20 mouse cellular contexts compared by ENCODE assay signal in genomic region chr8:10169894-10170293, GRCm38 (mm10). TPM values are rescaled to one million over a fixed set of nuclear protein-coding genes. Genes with fewer than 3 reads are reported as not detected.
"Had no signal": no experiment of that assay in that cellular context is flagged by ENCODE, and none has a peak within 500 bp of the region (broad histone marks: within the 10 kb centered on the region; RNA-seq: fewer than 3 reads in every experiment).

No protein-coding gene starts in this region.

- H3K4me3 ChIP-seq: midbrain, embryonic 10.5 days; midbrain, embryonic 13.5 days; myocyte; neural tube, embryonic 13.5 days; neural tube, embryonic 15.5 days had no signal

- H3K4me2 ChIP-seq: lung, embryonic 14.5 days; midbrain, embryonic 13.5 days; neural tube, embryonic 13.5 days; neural tube, embryonic 15.5 days had no signal

- H3K9me3 ChIP-seq: midbrain, embryonic 10.5 days; midbrain, embryonic 13.5 days; neural tube, embryonic 13.5 days; neural tube, embryonic 15.5 days had no signal

- DNase-seq: lung, adult 18-20 months; lung, embryonic 14.5 days; lung, postnatal 10 days; lung, postnatal 4 days; retina, postnatal 1 day; right cerebral cortex, adult 18-20 months; right cerebral cortex, postnatal 25 days; right cerebral cortex, postnatal 4 days; spleen, adult 18-20 months; thymus, adult 18-20 months; thymus, postnatal 14 days; thymus, postnatal 36 days had no signal

- H3K9ac ChIP-seq: lung, embryonic 14.5 days; midbrain, embryonic 13.5 days; neural tube, embryonic 13.5 days; neural tube, embryonic 15.5 days had no signal

- H3K27ac ChIP-seq: midbrain, embryonic 10.5 days; midbrain, embryonic 13.5 days; neural tube, embryonic 13.5 days; neural tube, embryonic 15.5 days had no signal

- ATAC-seq: midbrain, embryonic 13.5 days; midbrain, embryonic 16.5 days had no signal

- H3K36me3 ChIP-seq: midbrain, embryonic 10.5 days; midbrain, embryonic 13.5 days; neural tube, embryonic 13.5 days; neural tube, embryonic 15.5 days had no signal

- H3K27me3 ChIP-seq: midbrain, embryonic 13.5 days; neural tube, embryonic 13.5 days; neural tube, embryonic 15.5 days had no signal

RNA-seq across cellular contexts. Expression of gene Myo16, which starts 16.2 kb away (rescaled TPM):
- total RNA-seq: megakaryocyte-erythroid progenitor cell, adult 5-6 weeks had no signal
- polyA plus RNA-seq: small intestine, adult 2 months had no signal
